Mouse (Mus musculus): Measurements from ENCODE around the gene Gpatch2. TPM values are rescaled to one million over a fixed set of nuclear protein-coding genes. Genes with fewer than 3 reads are reported as not detected.

Gpatch2 gene
- total RNA-seq (2014; fragmentation: Nextera tagmentation) (10.6 and 11.2 TPM in 2 replicates), total RNA-seq (2017) (13.3 and 18.6 TPM in 2 replicates)

GRCm38 (mm10) chr1:187215181-187216116 is at the start of gene Gpatch2, which contains the start of gene Spata17:
Gpatch2 (plus strand) TSS chr1:187215508.
Spata17 (minus strand) TSS chr1:187215465.
- peak; percentile 89 for ATAC-seq (replicated peaks; ENCODE audit: poor library complexity, severe bottlenecking)

- no peak for ATAC-seq (replicated peaks; ENCODE audit: poor library complexity, severe bottlenecking)
These were observed 45.7 kb upstream of the Gpatch2 start for GRCm38 (mm10) chr1:187169646-187170045.

GRCm38 (mm10) chr1:187170361-187170760 is 44.9 kb upstream of the Gpatch2 start:
- ATAC-seq (replicated peaks; ENCODE audit: poor library complexity, severe bottlenecking): no peak

GRCm38 (mm10) chr1:187175991-187176390 is 39.3 kb upstream of the Gpatch2 start:
- no peak for ATAC-seq (replicated peaks; ENCODE audit: poor library complexity, severe bottlenecking)

GRCm38 (mm10) chr1:187178546-187178945 is 36.8 kb upstream of the Gpatch2 start:
- no peak for ATAC-seq (replicated peaks; ENCODE audit: poor library complexity, severe bottlenecking)

- ATAC-seq (replicated peaks; ENCODE audit: poor library complexity, severe bottlenecking): no peak
These were observed 9.8 kb upstream of the Gpatch2 start for GRCm38 (mm10) chr1:187205506-187205905.

GRCm38 (mm10) chr1:187209496-187209895 is 5.8 kb upstream of the Gpatch2 start:
- no peak for ATAC-seq (replicated peaks; ENCODE audit: poor library complexity, severe bottlenecking)

- ATAC-seq (replicated peaks; ENCODE audit: poor library complexity, severe bottlenecking): no peak
These were observed 4.6 kb upstream of the Gpatch2 start for GRCm38 (mm10) chr1:187210736-187211135.

- peak; percentile 72 for ATAC-seq (replicated peaks; ENCODE audit: poor library complexity, severe bottlenecking)
These were observed 1.5 kb downstream of the Gpatch2 start for GRCm38 (mm10) chr1:187216620-187217410.

- no peak for ATAC-seq (replicated peaks; ENCODE audit: poor library complexity, severe bottlenecking)
These were observed 5.4 kb downstream of the Gpatch2 start for GRCm38 (mm10) chr1:187220756-187221155.

- ATAC-seq (replicated peaks; ENCODE audit: poor library complexity, severe bottlenecking): no peak
These were observed 11.2 kb downstream of the Gpatch2 start for GRCm38 (mm10) chr1:187226328-187227025.

GRCm38 (mm10) chr1:187228414-187229146 is 13.3 kb downstream of the Gpatch2 start:
- ATAC-seq (replicated peaks; ENCODE audit: poor library complexity, severe bottlenecking): peak; percentile 87

GRCm38 (mm10) chr1:187230255-187230654 is 14.9 kb downstream of the Gpatch2 start:
- no peak for ATAC-seq (replicated peaks; ENCODE audit: poor library complexity, severe bottlenecking)

GRCm38 (mm10) chr1:187232196-187232955 is 17.1 kb downstream of the Gpatch2 start:
- no peak for ATAC-seq (replicated peaks; ENCODE audit: poor library complexity, severe bottlenecking)

- ATAC-seq (replicated peaks; ENCODE audit: poor library complexity, severe bottlenecking): no peak
These were observed 17.8 kb downstream of the Gpatch2 start for GRCm38 (mm10) chr1:187232996-187233615.

GRCm38 (mm10) chr1:187235161-187235560 is 19.9 kb downstream of the Gpatch2 start:
- ATAC-seq (replicated peaks; ENCODE audit: poor library complexity, severe bottlenecking): no peak

- ATAC-seq (replicated peaks; ENCODE audit: poor library complexity, severe bottlenecking): no peak
These were observed 21.0 kb downstream of the Gpatch2 start for GRCm38 (mm10) chr1:187236296-187236695.

GRCm38 (mm10) chr1:187238061-187238460 is 22.8 kb downstream of the Gpatch2 start:
- no peak for ATAC-seq (replicated peaks; ENCODE audit: poor library complexity, severe bottlenecking)

All from granulocyte monocyte progenitor cell, adult 5-6 weeks (primary cell).